Mouse (Mus musculus): Measurements from ENCODE around the gene Nup210l.

DNA sequence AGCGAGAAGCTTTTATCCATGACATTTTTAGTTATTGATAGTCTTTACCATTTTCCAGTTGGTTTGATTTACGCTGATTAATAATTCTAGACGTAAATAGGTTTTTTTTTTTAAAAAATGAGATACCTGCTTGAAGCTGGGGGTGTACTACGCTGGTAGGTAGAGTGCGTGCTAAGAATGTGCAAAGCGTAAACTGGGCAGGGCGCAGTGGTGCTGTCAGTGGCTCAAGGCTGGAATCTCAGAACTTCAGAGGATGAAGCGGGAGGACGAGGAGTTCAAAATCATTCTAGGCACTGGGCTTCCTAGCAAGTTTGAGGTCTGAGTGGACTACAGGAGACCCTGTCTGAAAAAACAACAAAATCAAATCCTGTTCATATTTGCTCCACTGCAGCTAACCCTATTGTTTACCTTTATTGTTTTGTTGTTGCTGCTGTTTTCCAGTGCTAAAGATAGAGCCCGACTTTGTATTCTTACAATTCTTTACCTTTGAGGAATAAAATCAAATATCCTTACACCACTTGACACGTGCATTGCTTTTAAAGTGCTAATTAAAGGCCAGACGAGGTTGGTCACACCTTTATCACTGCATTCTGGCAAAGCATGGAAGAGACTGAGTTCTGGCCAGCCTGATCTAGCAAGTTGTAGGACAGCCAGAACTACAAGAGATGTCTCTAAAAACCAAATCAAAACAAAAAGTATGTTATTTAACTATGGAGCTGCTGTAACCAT lies 110.2 kb downstream of the Nup210l start:
- TF ChIP-seq EP300 (IDR thresholded peaks at IDR 0.05; ENCODE audit: low read depth) (no peak), CTCF (IDR thresholded peaks at IDR 0.05; ENCODE audit: low read depth) (no peak)
